Mouse (Mus musculus) left cerebral cortex, postnatal 14 days (tissue): ENCODE results near the gene Fbxl7. TPM values are rescaled to one million over a fixed set of nuclear protein-coding genes. Genes with fewer than 3 reads are reported as not detected.

Experiments used
- DNase-seq, 2 experiments: peaks; one replicate each; pipeline ENCODE4 v3.0.0; 2021 to 2022; ENCODE audit warnings: low spot score in 2 of 2, mixed read lengths in 1 of 2
- intact Hi-C: fragments of 180-260 bp; cut with DNase I; formaldehyde crosslinking; loops from one replicate; pipeline ENCODE4 v1.15.1; 2025
- total RNA-seq, 2 experiments: library from RNA; stranded (reverse); gene quantifications; 2 replicates each; pipeline ENCODE4 v1.2.3; 2021

Fbxl7 gene
- total RNA-seq, 2 experiments from 2014 or later = 2.7 to 3.2 TPM

- no peak for DNase-seq
Observed at GRCm38 (mm10) chr15:26596239-26596638, 299.1 kb downstream of the Fbxl7 start.

DNA sequence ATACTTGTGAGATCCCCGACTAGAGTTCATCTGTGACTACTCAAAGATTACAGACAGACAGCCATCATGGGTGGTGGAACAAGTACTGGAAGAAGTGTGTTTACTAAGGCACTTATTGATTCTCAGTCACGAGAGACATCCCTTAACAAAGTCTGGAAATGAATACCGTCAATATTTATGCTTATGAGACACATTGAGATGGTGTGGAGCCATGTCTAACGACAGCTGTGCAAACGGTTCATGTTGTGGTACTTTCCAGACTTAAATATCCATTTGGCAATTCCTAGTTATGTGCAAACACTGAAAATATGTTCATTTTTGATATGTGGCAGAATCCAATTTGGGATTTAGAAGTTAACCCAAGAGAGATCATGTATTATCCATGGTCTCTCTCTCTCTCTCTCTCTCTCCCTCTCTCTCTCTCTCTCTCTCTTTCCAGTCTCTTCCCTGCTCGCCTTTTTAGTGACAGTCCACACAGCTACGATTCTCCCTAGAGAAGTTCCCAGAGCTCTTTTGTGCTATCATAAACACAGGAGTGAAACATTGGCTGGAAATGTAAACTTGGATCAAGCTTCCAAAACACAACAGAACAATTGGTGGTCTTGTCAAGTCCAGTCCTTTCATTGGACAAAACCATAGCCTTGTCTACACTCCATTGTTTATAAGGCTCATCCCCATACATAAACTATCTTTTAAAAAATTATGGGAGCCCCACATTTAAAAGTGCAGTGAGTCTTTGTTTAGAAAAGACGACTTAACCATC, 315.3 kb downstream of the Fbxl7 start:
- DNase-seq = no peak
- intact Hi-C loops = no loop called here

More at GRCm38 (mm10) chr15:26596239-26596638, 299.1 kb downstream of the Fbxl7 start:
- intact Hi-C loops = no loop called here

DNA sequence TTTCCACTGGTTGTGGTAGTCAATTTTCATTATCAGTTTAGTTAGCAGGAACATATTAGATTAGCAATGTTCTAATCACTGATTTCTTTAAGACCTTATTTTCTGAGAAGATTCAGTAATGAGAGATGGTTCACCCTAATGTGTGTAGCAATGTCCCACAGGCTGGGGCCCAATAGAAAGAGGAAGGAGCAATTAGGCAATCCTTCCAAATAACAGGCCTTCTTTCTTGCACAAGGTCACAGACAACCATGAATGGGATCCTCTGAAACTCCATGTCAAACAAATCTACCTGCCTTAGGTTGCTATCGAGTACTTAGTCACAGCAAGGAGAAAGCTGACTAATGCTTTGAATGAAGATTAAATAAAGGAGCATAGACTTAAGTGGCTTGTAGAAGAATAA, 316.9 kb downstream of the Fbxl7 start:
- intact Hi-C loops = no loop called here
- no peak for DNase-seq

DNA sequence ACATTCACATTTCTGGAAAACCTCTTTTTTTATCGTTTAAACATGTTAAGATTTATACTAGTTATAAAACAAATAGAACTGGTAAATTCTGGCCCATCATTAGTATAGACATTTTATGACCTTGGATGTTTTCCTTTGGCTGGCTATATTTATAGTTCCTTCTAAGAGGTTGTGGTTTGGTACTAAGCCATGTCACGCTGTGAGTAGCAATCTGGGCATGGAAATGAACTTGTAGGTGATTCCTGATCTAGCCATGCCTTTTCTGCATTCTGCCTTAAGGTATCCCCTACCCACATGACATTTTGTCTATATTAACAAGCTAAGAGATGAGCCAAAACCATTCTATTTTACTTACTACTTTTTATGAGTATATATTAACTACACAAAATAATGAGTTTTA, 329.3 kb downstream of the Fbxl7 start:
- no peak for DNase-seq
- intact Hi-C loops = no loop called here

GRCm38 (mm10) chr15:26553620-26554019, 341.8 kb downstream of the Fbxl7 start:
- no peak for DNase-seq
- intact Hi-C loops = no loop called here

DNA sequence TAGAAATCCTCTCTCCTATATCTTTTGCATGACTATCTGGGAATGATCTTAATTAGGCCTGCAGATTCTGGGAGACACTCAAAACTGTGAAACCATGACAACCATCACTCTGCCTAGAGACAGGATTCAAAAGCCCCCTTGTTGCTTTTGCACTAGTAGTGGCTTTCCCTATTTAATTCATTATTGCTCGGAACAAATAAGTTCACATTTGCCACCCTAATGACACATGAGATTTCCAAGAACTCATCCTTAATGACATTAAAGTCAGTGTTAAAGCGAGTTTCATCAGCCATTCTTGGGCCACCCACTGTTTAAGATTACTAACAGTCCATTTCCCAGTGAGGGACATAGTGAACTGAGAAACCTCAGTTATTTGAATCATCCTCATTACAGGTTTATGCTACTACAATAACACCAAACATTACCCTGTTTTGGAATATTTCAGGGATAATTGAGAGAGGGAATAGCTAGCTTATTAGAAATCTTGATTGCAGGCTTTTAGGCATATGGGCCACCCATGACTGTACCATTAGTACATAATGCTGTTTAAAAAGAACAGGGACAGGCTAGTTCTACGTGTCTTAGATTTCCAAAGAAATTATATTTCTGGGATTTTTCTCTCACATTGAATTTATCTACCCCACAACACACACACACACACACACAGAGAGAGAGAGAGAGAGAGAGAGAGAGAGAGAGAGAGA, 361.2 kb downstream of the Fbxl7 start:
- intact Hi-C loops = no loop called here
- DNase-seq = no peak

DNA sequence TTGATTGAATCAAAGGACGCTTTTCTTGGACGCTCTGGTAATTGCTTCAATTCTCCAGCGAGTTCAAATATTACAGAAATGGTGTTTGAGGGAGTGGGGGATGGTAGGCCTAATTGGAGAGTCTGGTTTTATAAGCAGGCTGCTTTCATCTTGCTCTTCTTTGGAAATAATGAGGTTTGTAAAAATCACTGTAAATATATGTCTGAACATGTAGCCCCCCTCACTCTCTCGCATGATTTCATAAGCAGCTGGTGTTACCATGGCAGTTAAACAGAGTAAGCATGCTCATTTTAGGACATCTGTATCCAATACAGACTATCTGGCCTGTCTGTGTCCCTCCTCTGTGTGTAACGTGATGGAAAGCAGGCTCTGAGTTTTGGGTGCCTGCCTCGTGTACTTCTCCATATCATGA, 376.2 kb downstream of the Fbxl7 start:
- intact Hi-C loops = no loop called here
- DNase-seq = no peak

GRCm38 (mm10) chr15:26501024-26501423, 394.4 kb downstream of the Fbxl7 start:
- no peak for DNase-seq

More at GRCm38 (mm10) chr15:26501024-26501423, 394.4 kb downstream of the Fbxl7 start:
- intact Hi-C loops = no loop called here
